Mouse (Mus musculus): ENCODE data around the gene Akap2. TPM values are rescaled to one million over a fixed set of nuclear protein-coding genes. Genes with fewer than 3 reads are reported as not detected.

Akap2 gene
- total RNA-seq (2022) = 100 to 1,000 TPM in 1 of 4 experiments, 10 to 100 TPM in 3; 75.6 to 100 (median 97.5) TPM

- no peak for DNase-seq (ENCODE audit: low spot score)
Observed at GRCm38 (mm10) chr4:57717354-57717753, at the start of gene Akap2. Gene Akap2 (plus strand): TSS chr4:57717657.

DNA sequence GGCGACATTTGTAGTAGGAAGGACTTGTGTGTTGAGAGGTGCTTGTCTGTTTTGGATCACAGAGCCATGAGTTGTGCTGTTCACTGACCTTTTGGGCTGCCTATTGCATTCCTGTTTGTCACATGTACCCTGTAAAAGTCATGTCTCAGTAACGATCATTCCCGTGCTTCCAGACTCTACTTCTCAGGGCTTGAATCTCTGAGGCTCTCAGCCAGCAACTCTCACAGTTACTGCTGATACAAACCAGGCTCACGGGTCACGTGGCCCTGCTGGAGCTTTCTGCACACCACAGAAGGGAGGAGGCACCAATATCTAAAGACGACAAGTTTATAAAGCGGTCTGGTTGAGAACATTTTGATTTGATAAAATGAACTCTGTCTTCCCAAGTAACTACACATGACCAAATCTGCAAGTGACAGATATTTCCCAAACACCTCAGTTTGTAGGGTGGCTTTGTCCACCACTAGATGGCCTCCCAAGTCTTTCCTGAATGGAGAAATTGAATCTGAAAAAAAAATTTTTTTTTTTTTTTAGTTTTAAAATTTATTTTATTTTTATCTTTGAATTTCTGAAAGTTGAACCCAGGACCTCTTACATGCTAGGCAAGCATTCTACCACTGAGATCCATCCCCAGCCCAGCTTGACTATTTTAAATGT lies 46.5 kb upstream of the Akap2 start:
- peak; percentile 81 for DNase-seq (ENCODE audit: low spot score)

DNA sequence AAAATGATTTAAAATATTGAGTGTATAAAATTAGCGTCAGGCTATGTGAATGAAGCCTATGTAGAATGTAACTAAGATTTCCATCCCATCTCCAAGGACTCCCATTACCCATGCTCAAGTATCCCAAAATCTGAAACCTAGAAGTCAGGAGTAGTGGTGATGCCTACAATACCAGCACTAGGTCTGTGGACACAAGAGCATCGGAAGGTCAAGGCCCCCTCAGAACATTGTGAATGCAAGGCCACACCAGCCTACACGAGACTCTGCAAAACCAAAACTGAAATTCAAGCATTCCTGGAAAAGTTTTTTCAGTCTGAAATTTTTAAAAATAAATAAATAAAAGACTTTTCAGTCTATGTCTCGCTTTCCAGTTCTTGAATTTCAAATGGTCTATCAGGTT lies 44.9 kb upstream of the Akap2 start:
- no peak for DNase-seq (ENCODE audit: low spot score)

DNA sequence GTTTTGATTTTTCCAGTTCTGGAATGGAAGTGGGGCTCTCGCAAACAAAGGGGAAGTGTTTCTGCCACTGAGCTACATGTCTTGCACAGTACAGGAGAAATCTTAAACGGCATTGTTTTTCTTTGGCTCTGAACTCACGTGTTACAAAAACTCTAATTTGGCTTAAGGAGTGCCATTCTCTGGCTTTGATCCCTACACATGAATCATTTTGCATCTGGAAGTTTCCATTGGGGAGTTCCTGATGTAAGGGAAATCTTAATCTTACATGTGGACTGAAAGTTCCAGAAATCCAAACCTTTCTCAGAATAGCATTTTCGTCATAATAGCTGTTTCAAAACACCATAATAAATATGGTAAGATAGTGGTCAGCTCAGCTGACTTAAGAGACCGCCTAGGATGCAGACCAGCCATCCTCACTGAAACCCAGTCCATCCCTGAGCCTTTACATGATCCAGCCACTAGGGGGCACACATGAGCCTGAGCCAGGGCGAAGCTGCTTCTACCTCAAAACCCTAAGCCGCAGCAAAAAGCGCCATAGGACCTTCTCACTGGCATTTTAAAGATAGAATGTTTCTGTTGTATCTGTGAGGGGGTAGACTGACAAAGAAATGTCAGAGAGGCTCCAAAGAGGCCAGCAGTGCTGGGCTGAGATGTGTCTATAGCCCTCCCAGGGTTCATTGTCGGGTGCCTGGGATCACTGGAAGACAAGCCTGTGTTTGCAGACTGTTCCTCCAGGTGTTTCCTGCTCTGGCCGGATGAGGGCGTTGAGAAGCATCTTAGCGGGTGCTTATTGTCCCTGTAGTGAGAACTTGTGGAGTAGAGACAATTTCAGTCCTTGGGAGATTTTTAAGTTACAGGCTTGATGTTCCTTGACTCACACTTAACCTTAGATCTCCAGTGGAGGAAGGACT lies 44.2 kb upstream of the Akap2 start:
- peak; percentile 91 for DNase-seq (ENCODE audit: low spot score)

- DNase-seq (ENCODE audit: low spot score) = no peak
Observed at GRCm38 (mm10) chr4:57674351-57674750, 43.1 kb upstream of the Akap2 start.

DNA sequence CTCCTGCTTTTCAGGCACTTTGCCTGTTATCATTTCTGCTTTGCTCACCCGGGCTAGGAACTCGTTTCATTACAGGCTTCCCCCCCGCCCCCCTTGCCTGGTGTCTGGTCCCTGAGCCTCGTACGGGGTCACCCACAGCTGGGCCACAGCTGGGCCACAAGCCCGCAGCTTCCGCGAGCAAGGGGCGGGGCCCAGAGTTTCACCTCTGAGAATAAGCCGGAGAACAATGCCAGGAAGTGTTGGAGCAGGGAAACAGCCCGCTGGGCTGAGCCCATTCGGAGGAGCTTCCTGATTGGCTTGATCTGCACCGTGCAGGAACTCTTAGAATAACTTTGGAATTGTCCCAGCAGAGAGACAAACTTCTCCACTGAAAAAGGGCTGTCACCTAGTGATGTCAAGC lies 42.1 kb upstream of the Akap2 start:
- DNase-seq (ENCODE audit: low spot score) = peak; percentile 93

DNA sequence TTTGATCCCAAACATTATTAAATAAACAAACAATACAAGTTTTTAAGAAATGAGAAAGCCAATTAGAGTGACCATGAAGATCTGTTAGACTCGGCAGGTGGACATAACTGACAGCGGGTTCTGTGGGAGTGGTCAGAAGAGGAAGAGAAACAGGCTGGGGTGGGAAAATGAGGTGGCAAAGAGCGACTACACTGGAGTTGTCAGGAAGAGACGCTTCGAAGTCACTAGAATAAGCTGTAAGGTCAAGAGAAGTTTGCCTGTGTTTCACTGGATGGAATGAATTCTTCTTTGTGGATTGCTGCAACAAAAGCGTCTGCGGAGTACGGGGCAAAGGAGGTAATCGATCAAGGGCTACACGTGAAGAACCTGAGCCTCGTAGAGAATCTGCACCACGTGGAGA lies 39.5 kb upstream of the Akap2 start:
- no peak for DNase-seq (ENCODE audit: low spot score)

DNA sequence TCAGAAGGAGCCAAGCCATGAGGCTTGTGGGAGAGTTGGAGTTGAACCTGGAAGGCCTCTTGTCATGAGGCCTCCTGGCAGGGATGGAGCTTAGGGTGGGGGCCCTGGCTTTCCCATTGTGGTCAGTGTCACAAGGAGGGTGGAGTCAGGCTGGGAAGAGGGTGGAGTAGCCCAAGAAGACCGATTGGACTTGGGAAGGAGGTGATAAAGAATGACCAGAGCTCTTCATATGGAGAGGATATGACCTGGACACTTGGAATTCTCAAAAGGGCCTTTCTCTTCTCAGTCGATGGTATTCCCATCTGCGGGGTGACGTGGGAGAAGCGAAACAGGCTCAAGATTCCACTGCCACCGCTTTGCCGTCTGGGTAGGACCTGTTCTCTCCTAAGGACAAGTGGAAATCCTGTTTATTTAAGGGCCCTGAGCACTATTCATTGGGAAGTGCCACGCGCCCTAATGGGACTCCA lies 38.4 kb upstream of the Akap2 start:
- peak; percentile 83 for DNase-seq (ENCODE audit: low spot score)

- no peak for DNase-seq (ENCODE audit: low spot score)
Observed at GRCm38 (mm10) chr4:57680186-57680585, 37.3 kb upstream of the Akap2 start.

- peak; percentile 63 for DNase-seq (ENCODE audit: low spot score)
Observed at GRCm38 (mm10) chr4:57681511-57681910, 35.9 kb upstream of the Akap2 start.

- DNase-seq (ENCODE audit: low spot score) = no peak
Observed at GRCm38 (mm10) chr4:57682341-57682740, 35.1 kb upstream of the Akap2 start.

- no peak for DNase-seq (ENCODE audit: low spot score)
Observed at GRCm38 (mm10) chr4:57682944-57683343, 34.5 kb upstream of the Akap2 start.

DNA sequence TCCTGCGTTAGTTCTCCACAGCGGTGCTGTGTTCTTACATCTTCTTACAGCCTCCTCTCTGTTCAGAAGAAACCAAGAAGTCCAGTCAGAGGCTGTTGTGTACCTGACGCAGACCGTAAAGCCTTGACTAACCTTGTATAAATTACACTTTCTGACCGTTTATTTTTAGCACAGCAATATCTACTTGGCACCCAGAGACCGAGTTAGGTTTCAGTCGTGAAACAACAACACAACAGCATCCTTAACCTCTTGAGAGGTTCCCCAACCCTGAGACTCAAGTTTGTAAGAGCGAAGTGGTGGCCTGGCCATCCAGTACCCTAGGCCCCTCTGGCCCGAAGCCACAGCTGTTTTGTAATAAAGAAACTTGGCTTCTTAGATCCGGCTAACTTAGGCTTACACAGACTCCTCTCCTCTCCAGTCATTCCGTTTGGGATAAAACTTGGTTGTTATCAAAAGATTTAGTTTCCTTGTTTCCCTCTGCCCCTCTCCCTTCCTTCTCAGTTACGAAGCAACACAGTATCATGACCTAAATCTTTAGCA lies 32.7 kb upstream of the Akap2 start:
- no peak for DNase-seq (ENCODE audit: low spot score)

- no peak for DNase-seq (ENCODE audit: low spot score)
Observed at GRCm38 (mm10) chr4:57686736-57687135, 30.7 kb upstream of the Akap2 start.

GRCm38 (mm10) chr4:57687583-57687982 lies 29.9 kb upstream of the Akap2 start:
- no peak for DNase-seq (ENCODE audit: low spot score)

DNA sequence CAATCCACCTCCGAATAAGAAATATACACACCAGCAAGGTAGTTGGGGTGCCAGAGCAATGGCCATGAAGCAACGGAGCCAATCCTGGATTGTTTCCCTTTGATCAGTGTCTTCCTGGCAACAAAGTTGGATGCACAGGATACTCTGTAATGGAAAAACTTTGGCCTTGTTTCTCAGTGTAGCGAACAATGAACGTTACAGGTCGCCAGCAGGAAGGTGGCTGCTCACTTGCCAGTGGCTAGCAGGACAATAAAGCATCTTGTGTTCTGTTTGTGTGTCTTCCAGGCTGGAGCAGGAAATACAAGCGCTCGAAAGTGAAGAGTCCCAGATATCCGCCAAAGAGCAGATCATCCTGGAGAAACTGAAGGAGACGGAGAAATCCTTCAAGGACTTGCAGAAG lies 29.3 kb upstream of the Akap2 start:
- peak; percentile 55 for DNase-seq (ENCODE audit: low spot score)

- peak; percentile 29 for DNase-seq (ENCODE audit: low spot score)
Observed at GRCm38 (mm10) chr4:57690001-57690400, 27.5 kb upstream of the Akap2 start.

GRCm38 (mm10) chr4:57690805-57691204 lies 26.7 kb upstream of the Akap2 start:
- DNase-seq (ENCODE audit: low spot score) = no peak

DNA sequence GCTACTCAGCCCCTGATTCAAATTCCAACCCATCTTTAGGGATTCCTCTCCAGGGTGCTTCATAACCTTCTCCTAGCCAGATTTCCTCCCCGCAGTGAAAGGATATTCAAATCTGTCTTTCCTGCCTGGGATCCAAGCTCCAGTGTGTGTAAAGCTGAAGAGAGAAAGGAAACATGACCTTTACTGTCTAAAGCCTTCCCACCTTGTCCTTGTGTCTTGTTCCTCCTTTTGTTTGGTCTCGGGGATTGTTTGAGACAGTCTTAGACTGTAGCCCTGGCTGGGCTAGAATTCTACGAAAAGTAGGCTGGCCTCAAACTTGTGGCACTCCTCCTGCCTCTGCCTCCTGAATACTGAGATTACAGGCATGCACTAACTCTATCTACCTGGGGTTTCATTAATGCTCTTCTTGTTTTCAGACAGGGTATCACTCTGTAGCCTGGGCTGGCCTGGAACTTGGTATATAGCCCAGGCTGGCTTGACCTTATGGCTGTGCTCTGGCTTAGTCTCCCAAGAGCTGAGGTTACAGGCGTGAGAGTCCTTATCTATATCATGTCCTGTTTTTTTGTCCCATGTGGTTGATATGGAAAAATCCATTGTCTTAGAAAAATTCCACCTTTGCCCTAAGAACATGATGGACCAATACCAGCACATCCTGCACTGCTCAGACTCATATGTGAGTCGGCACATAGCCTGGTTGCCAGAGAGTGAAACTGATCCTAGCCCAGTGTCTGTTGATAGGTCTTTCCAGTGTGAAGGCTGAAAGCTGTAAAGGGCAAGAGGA lies 22.9 kb upstream of the Akap2 start:
- peak; percentile 29 for DNase-seq (ENCODE audit: low spot score)

DNA sequence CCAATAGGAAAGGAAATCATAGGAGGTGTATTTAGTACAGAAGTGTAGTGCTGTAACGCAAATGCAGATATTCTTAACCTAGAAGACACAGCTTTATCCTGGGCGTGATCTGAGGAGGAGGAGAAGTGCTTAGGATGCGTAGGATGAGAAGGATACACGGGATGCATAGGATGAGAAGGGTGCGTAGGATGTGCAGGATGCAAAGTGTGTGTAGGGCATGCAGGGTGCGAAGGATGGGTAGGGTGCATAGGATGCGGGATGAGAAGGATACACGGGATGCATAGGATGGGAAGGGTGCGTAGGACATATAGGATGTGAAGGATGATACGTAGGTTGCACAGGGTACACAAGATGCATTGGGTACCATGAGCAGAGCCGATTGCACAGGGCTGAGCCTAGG lies 20.5 kb upstream of the Akap2 start:
- no peak for DNase-seq (ENCODE audit: low spot score)

DNA sequence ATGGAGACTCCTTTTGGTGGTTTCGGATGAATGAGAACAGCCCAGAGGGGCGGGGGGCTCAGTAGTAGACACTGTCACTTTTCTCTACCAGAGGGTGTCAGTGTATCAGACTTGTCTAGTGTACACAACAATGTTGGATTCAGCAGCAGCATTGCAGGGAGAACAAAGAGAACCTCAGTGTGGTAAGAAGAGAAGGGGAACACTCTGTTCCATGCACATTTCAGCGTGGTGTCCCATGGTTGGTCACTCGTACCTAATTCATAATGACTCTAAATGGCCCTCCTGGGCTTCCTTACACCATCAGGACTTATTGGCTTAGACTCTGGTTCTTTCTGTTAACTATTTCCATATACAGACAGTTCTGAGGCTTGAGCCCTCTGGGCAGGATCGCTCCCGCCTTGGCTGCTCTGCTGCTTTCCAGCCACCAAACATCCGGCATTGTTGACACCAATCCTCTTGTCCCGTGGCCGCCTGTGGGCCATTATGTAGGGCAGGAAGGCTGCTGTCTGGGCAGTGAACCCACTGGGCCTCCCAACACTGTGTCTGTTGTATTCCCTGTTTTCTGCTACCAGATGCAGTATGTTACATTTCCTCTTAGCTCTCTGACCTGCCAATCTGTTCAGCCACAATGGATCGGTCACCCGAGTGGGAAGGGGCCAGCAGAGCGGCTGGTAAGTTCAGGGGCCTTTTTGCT lies 19.4 kb upstream of the Akap2 start:
- no peak for DNase-seq (ENCODE audit: low spot score)
